Mouse (Mus musculus) CD4-positive, CD25-positive, alpha-beta regulatory T cell, adult 4 months (primary cell): ENCODE results near the gene Gm20388. TPM values are rescaled to one million over a fixed set of nuclear protein-coding genes. Genes with fewer than 3 reads are reported as not detected.
"Not testable (repeated sequence)": the region's sequence is repeated elsewhere in the genome, so short reads cannot be mapped to it uniquely, and the experiment has no call there.

Experiments used
- ATAC-seq: one replicate; pipeline ENCODE4 v1.8.0; 2017
- polyA plus RNA-seq, 2 experiments: library from polyadenylated mRNA; unstranded; fragments of 100-300 nt; shearing (Covaris generic); gene quantifications; one replicate each; pipeline ENCODE4 v1.2.1; 2017

The Gm20388 gene
- polyA plus RNA-seq, 2 experiments from 2014 or later, result 10.7 to 12.8 TPM

DNA sequence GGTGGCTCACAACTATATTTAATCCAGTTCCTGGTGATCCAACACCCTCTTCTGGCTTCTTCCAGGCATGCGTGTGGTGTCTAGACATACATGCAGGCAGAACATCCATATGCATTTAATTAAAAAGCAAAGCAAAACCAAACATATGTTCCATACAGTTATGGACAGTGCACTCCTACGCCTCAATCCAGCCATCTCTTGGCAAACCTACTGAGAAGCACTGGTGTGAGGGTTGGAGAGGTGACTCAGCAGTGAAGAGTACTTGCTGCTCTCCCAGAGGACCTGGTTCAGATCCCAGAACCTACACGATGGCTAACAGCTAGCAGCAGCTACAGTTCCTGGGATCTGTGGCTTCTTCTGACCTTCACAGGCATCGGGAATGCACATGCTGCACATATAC is 4001.6 kb downstream of the Gm20388 start:
- ATAC-seq, result no peak

DNA sequence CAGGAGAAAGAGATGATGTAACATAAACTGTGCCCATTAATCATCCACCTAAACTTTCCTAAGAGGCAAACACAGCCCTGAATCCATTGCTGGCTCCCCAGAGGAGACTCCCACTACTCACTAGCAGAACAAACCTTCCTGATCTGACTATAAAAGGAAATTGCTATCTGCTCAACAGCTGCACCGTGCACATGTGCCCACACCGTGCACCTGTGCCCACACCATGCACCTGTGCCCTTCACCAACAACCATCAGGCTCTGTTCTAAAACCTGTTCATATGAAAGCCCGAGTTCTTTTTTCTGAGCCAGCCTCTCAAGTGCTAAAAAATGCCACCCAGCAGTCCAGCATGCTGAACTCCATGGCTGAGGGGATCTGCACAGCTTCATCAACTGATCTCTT is 4004.0 kb downstream of the Gm20388 start:
- ATAC-seq, result no peak

DNA sequence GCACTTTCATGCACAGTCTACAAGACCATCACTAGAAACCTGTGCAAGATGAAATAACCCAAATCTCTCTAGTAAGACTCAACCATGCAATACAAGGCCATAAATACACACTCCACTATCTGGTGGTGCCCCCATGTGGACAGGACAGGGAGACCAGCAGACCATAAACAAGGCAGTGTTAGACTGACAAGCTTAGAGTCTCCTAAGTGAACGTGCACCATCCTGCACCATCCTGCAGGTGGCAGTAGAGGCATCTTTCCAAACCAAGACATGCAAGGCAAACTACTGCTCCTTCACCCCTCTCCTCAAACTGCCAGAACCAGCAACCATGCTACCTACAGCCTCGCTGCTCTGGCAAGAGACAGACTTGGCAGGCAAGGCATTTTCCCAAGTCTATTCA is 4014.1 kb downstream of the Gm20388 start:
- ATAC-seq, result peak; percentile 89

DNA sequence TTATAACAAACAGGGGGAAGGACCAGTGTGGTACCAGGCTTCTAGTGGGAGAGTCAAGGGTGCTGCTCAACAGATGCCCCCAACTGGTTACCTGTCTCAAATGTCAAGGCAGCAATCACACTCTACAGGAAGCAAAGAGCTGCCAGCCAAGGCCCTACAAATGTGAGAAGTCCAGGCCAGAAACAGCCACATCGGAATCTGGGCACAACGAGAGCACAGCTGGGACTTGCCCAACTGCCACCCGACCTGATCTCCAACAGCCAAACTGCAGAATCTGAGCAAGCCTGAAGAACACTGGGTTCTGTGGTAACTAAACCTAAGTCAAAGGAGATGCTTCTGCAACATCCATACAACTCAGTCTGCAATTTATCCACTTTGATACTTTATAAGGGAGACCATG is 4015.0 kb downstream of the Gm20388 start:
- ATAC-seq, result no peak

DNA sequence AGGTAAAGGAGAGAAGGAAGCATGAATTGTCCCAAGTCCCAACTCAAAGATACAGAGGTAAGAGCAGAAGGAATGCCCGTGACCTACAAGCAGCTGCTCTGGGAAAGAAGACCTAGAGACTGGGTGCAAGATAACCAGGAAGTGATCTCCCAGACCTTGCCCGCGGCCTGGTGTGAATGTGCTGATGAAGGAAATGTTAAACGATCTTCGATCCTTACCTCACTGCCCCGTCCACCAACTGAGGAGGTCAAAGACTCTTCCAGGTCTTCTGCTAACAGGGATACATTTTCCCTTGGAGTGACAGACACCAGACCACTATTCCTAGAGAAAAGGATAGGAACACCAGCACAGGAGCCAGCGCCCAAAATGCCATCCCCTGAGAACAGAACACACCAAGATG is 4018.4 kb downstream of the Gm20388 start:
- no peak for ATAC-seq

DNA sequence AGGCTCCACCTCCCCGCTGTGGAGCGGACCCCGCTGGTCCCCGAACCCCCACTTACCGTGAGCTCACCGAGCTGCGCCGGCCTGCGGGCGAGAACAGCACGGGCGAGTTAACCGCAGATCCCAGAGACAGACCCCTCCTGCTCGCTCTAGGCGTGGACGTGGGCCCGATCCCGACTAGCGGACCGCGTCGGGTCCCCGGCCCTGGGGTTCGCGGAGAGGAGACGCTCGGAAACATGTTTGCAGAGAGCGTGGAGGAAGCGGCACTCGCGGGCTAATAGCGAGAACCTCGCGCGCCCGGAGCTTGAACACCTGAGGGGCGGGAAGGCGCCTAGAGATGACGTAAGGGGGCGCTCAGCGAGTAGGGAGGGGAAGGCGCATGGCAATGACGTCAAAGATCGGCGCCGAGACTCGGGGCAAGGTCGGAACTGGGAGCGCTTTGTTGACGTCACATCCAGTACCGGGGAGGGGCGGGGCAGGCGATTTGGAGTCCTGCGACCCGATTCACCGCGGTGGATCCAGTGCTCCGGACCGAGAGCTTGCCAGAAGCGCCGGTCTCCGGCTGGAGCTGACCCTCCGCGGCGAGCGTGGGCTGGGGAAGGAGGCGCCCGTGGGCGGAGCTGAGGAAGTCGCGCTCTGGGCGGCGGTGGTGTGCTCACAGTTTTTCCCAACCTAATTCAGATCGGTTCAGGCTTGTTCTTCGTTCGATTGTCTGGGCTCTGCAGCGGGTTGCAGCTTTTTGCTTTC is 4038.5 kb downstream of the Gm20388 start, which contains the start of gene Nup133:
Nup133 (minus strand) TSS at position 324 of the 744 bp plus-strand sequence.
- peak; percentile 87 for ATAC-seq

DNA sequence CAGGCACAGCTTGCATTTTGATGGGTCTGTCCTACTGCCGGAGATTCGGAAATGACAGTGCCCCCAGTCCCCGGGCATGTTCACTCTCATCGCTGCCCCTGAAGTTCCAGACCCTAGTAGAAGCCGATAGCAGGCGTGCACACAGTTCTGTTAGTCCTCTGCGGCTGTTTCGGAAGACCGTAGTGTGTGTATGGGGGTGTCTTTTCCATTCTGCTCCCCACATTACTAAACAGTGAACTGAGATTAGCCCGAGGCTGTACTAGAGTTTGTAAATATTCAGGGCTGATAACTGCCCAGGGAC is 4039.0 kb downstream of the Gm20388 start:
- no peak for ATAC-seq

DNA sequence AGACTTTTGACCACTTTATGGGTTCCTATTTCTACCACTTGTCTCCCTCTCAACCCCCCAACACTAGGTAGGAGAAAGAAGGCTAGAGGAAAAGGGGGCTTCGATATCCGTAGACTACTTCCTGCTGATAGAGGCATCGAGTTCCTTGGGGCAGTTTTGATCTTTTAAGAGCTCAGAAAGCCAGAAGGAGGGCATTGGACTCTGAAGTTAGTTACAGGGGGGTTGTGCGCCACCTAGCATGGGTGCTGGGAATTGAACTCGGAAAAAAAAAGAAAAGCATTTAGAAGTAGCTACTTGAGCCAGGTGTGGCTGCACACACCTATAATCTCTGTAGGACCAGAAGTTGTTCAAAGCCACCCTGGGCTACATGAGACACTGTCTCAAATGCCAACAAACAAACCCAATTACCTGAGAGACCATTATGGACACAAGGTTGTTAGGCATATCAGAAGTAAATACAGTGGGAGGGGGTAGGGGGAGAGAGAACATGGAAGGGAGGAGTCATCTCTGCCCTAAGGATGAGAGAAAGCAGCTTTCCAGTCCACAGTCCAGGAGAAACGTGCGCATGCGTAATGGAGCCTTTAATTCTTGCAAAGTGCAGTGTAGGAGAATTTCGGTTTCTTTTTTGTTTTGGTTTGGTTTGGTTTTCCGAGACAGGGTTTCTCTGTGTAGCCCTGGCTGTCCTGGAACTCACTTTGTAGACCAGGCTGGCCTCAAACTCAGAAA is 4039.6 kb downstream of the Gm20388 start:
- ATAC-seq, result peak; percentile 44

DNA sequence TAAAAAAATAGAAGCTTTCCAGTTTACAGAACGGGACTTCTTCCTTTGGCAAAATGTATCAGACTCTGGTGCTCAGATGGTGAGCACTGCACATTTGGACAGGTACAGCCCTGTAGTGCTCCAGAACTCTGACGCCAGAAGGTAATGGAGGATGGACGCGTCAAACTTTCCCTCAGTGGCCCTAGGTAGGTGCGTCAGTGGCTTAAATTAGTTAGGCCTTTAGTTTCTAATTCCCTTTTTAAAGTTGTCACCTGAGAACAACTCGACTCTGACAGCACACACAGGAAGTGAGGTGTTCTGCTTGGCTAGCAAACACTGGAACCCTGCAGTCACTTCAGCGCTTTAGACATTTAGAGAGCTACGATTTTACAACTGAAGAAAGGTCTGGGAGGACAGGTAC is 4043.0 kb downstream of the Gm20388 start:
- no peak for ATAC-seq

DNA sequence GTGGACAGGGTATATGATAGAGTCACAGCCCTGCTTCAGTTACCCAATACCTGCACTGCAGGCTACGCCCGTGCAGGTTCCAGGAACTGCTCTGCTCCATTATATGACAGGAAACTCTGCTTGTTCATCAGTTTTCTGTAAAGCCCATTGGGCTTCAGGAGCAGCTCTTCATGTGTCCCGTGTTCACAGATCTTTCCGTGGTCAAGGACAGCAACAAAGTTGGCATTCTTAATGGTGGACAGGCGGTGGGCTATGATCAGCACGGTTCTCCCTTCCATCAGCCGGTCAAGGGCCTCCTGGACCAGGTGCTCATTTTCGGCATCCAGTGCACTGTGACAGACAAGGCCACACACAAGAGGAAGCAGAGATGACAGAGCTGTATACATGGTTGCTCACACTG is 4043.6 kb downstream of the Gm20388 start:
- ATAC-seq, result no peak

DNA sequence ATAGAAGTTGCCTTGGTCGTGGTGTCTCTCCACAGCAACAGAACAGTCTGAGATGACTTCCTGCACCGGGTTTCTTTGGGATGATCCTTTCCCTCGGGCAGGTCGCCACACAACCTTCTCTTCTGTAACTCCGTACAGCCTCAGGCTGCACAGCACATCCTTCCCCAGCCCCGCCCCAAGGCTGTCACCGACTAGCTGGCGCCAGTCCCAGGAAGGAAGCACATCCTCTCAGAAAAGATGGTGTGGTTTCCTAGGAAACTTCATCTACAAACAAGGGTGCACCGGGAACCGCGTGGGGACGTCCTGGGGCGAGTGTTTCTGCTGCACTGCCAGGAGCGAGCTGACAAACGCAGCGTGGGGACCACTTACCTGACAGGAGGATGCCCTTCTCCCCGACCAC is 4047.5 kb downstream of the Gm20388 start:
- ATAC-seq, result no peak

DNA sequence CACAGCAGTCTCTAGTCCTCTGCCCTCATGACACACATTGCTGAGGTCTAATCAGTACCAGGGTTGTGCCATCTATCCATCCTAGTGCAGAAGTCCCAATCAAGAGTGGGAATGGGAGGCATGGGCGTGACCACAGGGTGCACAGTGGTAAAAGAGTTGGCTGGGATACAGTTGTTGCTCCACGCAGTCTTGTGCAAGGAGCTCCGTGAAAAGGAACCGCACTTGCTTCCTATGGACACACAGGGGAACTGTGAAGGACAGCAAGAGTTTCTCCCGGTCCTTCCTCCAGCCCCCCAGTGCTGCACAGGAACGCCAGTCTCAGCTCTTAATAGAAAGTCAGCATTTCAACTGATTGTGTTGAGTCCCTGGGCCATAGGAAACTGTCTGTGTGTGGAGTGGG is 4048.8 kb downstream of the Gm20388 start:
- no peak for ATAC-seq

DNA sequence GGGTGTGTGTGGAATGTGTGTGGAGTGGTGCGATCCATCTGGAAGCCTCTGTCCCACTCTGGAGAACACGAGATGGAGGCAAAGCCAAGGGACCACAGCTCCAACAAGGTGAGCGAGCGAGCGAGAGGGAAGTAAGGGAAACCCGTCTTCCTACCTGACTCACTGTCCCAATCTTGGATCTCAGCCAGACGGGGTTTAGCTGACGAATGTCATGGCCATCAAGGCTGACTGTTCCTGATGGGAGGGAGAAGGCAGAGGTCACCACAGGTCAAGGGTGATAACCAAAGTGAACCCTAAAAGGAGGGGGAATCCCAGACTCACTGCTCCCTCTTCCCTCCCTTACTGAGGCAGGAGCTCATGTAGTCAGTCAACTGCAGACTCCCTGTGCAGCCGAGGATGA is 4049.4 kb downstream of the Gm20388 start:
- ATAC-seq, result no peak

DNA sequence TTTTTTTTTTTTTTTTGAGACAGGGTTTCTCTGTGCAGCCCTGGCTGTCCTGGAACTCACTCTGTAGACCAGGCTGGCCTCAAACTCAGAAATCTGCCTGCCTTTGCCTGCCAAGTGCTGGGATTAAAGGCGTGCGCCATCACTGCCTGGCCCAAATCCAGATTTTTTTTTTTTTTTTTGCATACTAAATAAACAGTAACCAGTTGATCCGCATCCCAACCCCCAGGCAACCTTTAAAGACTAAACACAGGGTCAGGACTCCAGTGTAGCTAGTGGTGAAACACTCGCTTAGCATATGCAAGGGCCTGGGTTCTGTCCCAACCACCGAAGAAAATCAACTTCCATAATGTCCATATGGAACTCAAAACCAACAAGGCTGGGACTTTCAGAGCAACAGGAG is 4049.9 kb downstream of the Gm20388 start:
- ATAC-seq, result not testable (repeated sequence)

DNA sequence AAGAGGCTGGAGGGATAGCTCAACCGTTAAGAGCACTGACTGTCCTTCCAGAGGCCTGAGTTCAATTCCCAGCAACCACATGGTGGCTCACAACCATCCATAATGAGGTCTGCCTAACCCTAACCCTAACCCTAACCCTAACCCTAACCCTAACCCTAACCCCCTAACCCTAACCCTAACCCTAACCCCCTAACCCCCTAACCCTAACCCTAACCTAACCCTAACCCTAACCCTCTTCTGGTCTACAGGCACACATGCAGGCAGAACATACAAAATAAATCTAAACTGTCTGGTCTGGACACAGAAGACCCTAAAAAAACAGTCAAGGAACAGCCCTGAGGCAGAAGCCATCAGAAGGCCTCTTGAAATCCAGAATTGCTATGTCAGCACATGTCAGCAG is 4050.7 kb downstream of the Gm20388 start:
- no peak for ATAC-seq

DNA sequence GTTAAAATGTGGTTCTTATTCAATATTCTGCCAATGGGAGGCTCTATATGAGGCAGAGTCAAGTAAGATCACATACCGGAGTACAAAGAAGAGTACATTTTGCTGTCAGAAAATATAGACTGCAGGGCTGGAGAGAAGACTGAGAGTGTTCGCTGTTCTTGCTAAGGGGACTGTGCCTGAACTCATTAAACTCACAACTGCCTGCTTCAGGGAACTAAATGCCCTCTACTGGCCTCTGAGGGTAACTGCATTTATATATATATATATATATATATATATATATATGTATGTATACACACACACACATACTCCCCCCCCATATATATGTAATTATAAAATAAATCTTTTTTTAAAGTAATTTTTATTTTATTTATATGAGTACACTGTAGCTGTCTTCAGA is 4056.3 kb downstream of the Gm20388 start:
- no peak for ATAC-seq

DNA sequence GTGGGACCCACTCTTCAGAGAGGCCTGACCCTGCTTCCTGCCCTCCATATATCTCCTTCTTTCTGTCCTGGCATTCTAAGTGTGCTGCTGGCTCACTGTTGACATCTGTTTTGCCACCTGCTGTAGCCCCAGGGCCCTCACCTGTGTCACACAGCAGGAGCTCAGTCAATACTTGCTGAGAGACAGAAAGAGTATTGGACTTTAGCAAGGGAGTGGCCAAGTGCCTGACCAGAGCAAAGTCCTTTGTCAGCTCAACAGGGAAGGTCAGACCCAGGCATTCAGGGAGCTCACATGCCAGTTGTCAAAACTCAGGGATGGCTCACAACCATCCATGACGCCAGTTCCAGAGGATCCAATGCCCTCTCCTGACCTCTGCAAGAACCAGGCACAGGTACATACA is 4062.9 kb downstream of the Gm20388 start:
- ATAC-seq, result no peak

DNA sequence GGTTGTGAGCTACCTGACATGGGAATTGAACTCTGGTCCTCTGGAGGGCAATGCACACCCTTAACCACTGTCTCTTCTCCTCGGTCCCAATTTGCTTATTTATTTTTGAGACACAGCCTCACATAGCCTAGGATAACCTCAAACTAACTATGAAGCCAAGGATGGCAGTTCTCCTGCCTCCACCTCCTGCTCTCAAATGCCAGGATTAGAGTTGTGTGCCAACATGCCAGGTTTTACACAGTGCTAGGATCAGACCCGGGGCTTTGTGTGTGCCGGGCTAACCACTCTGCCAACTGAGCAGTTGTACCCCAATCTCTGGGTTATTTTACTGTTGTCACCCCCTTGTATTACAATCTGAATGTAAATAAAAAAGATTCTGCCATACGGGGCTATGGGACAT is 4066.9 kb downstream of the Gm20388 start:
- ATAC-seq, result no peak

DNA sequence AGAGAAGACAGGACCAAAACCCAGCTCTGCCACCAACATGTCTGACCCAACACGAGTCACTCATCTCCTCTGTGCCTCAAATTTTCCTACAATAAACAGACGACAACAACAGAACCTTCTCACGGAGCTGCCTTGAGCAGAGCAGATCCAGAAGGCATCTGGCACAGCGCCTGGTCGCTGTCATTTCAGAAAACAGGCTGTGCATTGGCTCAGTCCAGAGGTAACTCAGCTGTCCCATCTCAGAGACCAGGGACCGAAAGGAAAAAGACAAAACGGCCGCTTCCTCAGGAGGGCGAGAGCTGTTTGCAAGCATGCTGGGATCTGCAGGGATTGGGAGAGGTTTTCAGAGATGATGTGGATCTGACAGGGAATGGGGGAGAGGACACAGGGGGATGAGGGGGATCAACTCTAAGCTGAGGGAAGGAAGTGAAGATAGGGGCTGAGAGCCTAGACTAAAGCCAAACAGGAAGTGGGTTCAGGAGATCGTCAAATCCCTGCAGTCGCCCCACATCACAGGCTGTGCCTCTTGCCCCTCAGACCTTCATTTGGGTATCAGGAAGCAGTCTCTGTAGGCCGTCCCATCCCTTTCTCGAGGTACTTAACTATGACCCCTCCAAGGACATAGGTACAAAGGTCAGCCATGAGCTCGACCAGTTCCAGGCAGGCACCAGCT is 4067.7 kb downstream of the Gm20388 start:
- ATAC-seq, result no peak

DNA sequence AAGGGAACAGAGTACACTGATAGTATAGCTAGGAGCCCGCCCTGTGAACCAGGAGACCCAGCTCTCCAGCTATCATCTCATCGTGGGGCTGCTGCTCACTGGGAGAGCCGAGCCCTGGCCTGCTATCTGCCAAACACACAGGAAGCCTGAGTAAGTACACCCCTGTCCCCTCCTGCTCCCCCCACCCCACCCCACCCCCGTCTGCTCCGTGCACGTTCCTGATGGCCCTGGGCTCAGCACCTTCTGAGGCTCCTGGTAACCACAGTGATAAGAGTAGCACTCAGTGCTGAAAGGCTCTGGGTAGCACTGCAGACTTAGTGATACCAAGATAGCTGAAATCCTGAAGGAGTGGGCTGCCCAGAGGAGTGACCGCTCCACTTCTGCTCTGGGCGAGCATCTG is 4068.3 kb downstream of the Gm20388 start:
- ATAC-seq, result no peak

DNA sequence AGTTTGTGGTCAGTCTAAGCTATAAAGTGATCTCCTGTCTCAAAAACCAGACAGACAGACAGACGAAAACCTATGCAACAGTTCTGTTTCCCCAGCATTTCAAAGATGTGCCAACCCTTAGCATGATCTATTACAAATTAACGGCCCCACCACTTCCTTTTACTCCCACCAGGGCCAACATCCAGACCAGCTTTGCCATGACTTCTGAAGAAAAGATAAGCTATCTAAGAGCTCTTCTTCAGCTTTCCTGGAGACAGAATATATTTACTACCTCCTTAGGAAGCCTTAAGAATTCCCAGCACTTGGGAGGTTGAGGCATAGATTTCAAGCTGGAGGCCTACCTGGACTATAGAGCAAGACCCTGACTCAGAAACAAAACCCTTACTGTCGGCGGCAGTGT is 4069.6 kb downstream of the Gm20388 start:
- no peak for ATAC-seq

DNA sequence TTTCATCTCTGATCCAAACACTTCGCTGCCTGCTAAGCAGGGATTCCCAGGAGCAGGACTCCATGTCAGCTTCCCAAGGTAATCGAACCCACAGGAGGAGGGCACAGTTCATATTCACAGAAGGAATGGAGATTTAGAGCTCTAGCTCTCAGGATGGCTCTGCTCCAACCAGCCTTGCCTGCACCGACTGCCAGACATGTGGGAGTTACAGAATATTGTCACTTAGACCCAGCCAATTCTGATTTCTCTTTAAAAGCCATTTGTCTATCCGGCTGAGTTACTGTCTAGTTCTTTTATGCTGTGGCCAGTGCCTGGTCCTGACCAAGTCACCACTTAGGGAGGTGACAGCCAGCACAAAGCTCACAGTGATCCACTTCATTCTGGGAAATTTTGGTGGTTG is 4071.0 kb downstream of the Gm20388 start:
- ATAC-seq, result no peak

DNA sequence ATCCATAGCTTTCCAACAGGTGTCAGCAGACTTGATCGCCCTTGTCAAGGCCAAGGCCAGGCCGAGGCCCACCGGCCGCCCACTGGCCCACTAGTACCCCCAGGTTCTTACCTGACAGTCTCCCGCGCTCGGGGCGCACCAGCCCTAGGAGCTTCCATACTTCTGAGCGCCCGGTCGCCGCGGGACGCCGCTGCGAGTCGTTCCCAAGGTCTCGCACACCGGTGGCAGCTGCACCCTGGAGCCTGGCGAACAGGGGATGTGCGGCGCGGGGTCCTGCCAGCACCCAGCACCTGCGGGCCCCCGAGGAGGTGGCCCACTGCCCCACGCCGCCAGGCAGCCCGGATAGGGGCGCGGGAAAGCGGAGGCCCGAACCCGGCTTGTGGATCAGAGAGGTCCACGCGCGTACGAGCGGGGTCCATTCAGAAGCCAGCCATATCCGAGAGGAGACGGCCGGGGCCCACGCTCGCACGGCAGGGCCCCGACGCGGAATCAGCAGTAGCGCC is 4071.7 kb downstream of the Gm20388 start:
- ATAC-seq, result peak; percentile 37
